Mouse (Mus musculus): ENCODE measurements around the gene Cd72. TPM values are rescaled to one million over a fixed set of nuclear protein-coding genes. Genes with fewer than 3 reads are reported as not detected.
A peak's percentile ranks its signal among the peaks of the same experiment; 100 is the strongest.

Gene Cd72
- polyA plus RNA-seq, 1 experiment from 2014 or later: 3.5 TPM

GRCm38 (mm10) chr4:43407071-43407920, 47.1 kb downstream of the Cd72 start:
- Histone ChIP-seq H3K4me1 (replicated peaks) (peaks cover 52% of the 10 kb centered on the region), H3K9me3 (no peaks in the 10 kb centered on the region), H3K4me2 (peak overlapping the region; percentile 79), H3K27me3 (no peaks in the 10 kb centered on the region), H3K27ac (peak overlapping the region; percentile 99), H3K9ac (peak overlapping the region; percentile 93), H3K36me3 (no peaks in the 10 kb centered on the region), H3K4me3 (peak overlapping the region; percentile 67)
- ATAC-seq (ENCODE audit: low FRiP score): peak; percentile 53
- 51% methylated on average over 12 of the region's 12 CpGs for WGBS

- Histone ChIP-seq H3K36me3 (no peaks in the 10 kb centered on the region), H3K4me2 (peak overlapping the region; percentile 79), H3K9me3 (no peaks in the 10 kb centered on the region), H3K4me1 (replicated peaks) (peaks cover 52% of the 10 kb centered on the region), H3K9ac (peak overlapping the region; percentile 93), H3K27ac (peak overlapping the region; percentile 99), H3K4me3 (peak overlapping the region; percentile 67), H3K27me3 (no peaks in the 10 kb centered on the region)
- ATAC-seq (ENCODE audit: low FRiP score): peak; percentile 96
- 1% methylated on average over 28 of the region's 28 CpGs for WGBS
These were observed 48.1 kb downstream of the Cd72 start for GRCm38 (mm10) chr4:43406162-43406971.

GRCm38 (mm10) chr4:43404697-43405096, 49.7 kb downstream of the Cd72 start:
- no peaks in the 10 kb centered on the region for H3K36me3 ChIP-seq
- H3K4me2 ChIP-seq: no peak overlapping the region
- WGBS: 90% methylated on average over 10 of the region's 10 CpGs
- peaks cover 51% of the 10 kb centered on the region for H3K4me1 ChIP-seq (replicated peaks)
- no peak overlapping the region for H3K27ac ChIP-seq
- H3K9me3 ChIP-seq: no peaks in the 10 kb centered on the region
- H3K9ac ChIP-seq: no peak overlapping the region
- no peaks in the 10 kb centered on the region for H3K27me3 ChIP-seq
- H3K4me3 ChIP-seq: no peak overlapping the region
- no peak for ATAC-seq (ENCODE audit: low FRiP score)

- WGBS: 88% methylated on average over 9 of the region's 9 CpGs
These were observed 52.2 kb downstream of the Cd72 start for GRCm38 (mm10) chr4:43402212-43402611.

GRCm38 (mm10) chr4:43401486-43401885, 52.9 kb downstream of the Cd72 start:
- no peaks in the 10 kb centered on the region for H3K9me3 ChIP-seq
- no peak for ATAC-seq (ENCODE audit: low FRiP score)

More at GRCm38 (mm10) chr4:43402212-43402611, 52.2 kb downstream of the Cd72 start:
- no peaks in the 10 kb centered on the region for H3K27me3 ChIP-seq
- no peaks in the 10 kb centered on the region for H3K9me3 ChIP-seq
- no peak overlapping the region for H3K27ac ChIP-seq
- H3K36me3 ChIP-seq: no peaks in the 10 kb centered on the region
- H3K4me2 ChIP-seq: no peak overlapping the region
- H3K9ac ChIP-seq: no peak overlapping the region
- ATAC-seq (ENCODE audit: low FRiP score): no peak
- no peak overlapping the region for H3K4me3 ChIP-seq
- peaks cover 50% of the 10 kb centered on the region for H3K4me1 ChIP-seq (replicated peaks)

GRCm38 (mm10) chr4:43400976-43401375, 53.5 kb downstream of the Cd72 start:
- Histone ChIP-seq H3K4me1 (replicated peaks) (peaks cover 45% of the 10 kb centered on the region), H3K9ac (no peak overlapping the region), H3K36me3 (no peaks in the 10 kb centered on the region), H3K4me3 (no peak overlapping the region), H3K9me3 (no peaks in the 10 kb centered on the region), H3K27ac (no peak overlapping the region), H3K4me2 (no peak overlapping the region), H3K27me3 (no peaks in the 10 kb centered on the region)
- 41% methylated on average over 10 of the region's 10 CpGs for WGBS
- ATAC-seq (ENCODE audit: low FRiP score): no peak

More at GRCm38 (mm10) chr4:43401486-43401885, 52.9 kb downstream of the Cd72 start:
- Histone ChIP-seq H3K27ac (no peak overlapping the region), H3K4me1 (replicated peaks) (peaks cover 48% of the 10 kb centered on the region), H3K36me3 (no peaks in the 10 kb centered on the region), H3K4me3 (no peak overlapping the region), H3K27me3 (no peaks in the 10 kb centered on the region), H3K4me2 (no peak overlapping the region), H3K9ac (no peak overlapping the region)
- WGBS: 87% methylated on average over 10 of the region's 10 CpGs

- Histone ChIP-seq H3K9me3 (no peaks in the 10 kb centered on the region), H3K9ac (0 out of 2 replicates have a peak overlapping the region, but pooled peaks have one; percentile 10), H3K4me1 (replicated peaks) (peaks cover 37% of the 10 kb centered on the region), H3K27ac (peak overlapping the region; percentile 60; the same call in 1 of the 2 replicates), H3K27me3 (no peaks in the 10 kb centered on the region), H3K4me2 (peak overlapping the region; percentile 30), H3K36me3 (no peaks in the 10 kb centered on the region), H3K4me3 (no peak overlapping the region)
- 77% methylated on average over 31 of the region's 31 CpGs for WGBS
- 0 out of 2 replicates have a peak, but pooled peaks have one; percentile 26 for ATAC-seq (ENCODE audit: low FRiP score)
These were observed 54.9 kb downstream of the Cd72 start for GRCm38 (mm10) chr4:43399391-43400131.

GRCm38 (mm10) chr4:43398829-43399331, 55.5 kb downstream of the Cd72 start:
- 52% methylated on average over 17 of the region's 17 CpGs for WGBS
- Histone ChIP-seq H3K9me3 (no peaks in the 10 kb centered on the region), H3K4me3 (no peak overlapping the region), H3K9ac (0 out of 2 replicates have a peak overlapping the region, but pooled peaks have one; percentile 10), H3K27ac (peak overlapping the region; percentile 60), H3K27me3 (no peaks in the 10 kb centered on the region), H3K36me3 (no peaks in the 10 kb centered on the region), H3K4me2 (peak overlapping the region; percentile 30), H3K4me1 (replicated peaks) (peaks cover 37% of the 10 kb centered on the region)
- 0 out of 2 replicates have a peak, but pooled peaks have one; percentile 15 for ATAC-seq (ENCODE audit: low FRiP score)

GRCm38 (mm10) chr4:43398014-43398413, 56.4 kb downstream of the Cd72 start:
- Histone ChIP-seq H3K27ac (peak overlapping the region; percentile 49), H3K4me2 (no peak overlapping the region), H3K4me1 (replicated peaks) (peaks cover 37% of the 10 kb centered on the region), H3K9me3 (no peaks in the 10 kb centered on the region), H3K27me3 (no peaks in the 10 kb centered on the region), H3K4me3 (no peak overlapping the region), H3K36me3 (no peaks in the 10 kb centered on the region), H3K9ac (no peak overlapping the region; the same call in none of the 2 replicates)
- no peak for ATAC-seq (ENCODE audit: low FRiP score)
- WGBS: 75% methylated on average over 4 of the region's 4 CpGs

Data from hindbrain, embryonic 13.5 days (tissue).